Mouse (Mus musculus) intestine, embryonic 14.5 days (tissue): Measurements from ENCODE around the gene Fam184a. TPM values are rescaled to one million over a fixed set of nuclear protein-coding genes. Genes with fewer than 3 reads are reported as not detected.

Source experiments
- ATAC-seq: fragments of 200-750 bp; cut with Nextera tagmentation; replicated peaks from 2 replicates; pipeline ENCODE4 v1.8.0; 2017; ENCODE audit warnings: low read depth, moderate number of reproducible peaks, moderate TSS enrichment, moderate library complexity; ENCODE audit not compliant: low FRiP score, low TSS enrichment
- DNase-seq: peaks from one replicate; pipeline ENCODE4 v3.0.0-alpha.2; 2018; ENCODE audit warnings: low spot score
- H3K27ac ChIP-seq: fragments of 300-500 bp; sonication (generic); 2 replicates; pipeline ENCODE4 v1.5.1; 2014; ENCODE audit warnings: low read depth, mild to moderate bottlenecking, control low read depth
- H3K27me3 ChIP-seq: fragments of 300-500 bp; sonication (generic); replicated peaks from 2 replicates; pipeline ENCODE4 v1.6.1; 2014; ENCODE audit warnings: low read length, control low read depth; ENCODE audit not compliant: control insufficient read depth, insufficient read depth
- H3K36me3 ChIP-seq: fragments of 300-500 bp; sonication (generic); 2 replicates; pipeline ENCODE4 v1.6.1; 2014; ENCODE audit warnings: low read length, control low read depth; ENCODE audit not compliant: control insufficient read depth, insufficient read depth
- H3K4me1 ChIP-seq: fragments of 300-500 bp; sonication (generic); replicated peaks from 2 replicates; pipeline ENCODE4 v1.6.1; 2014; ENCODE audit warnings: low read length, control low read depth, mixed read lengths; ENCODE audit not compliant: control insufficient read depth, insufficient read depth
- H3K4me2 ChIP-seq: fragments of 300-500 bp; sonication (generic); 2 replicates; pipeline ENCODE4 v1.6.1; 2014; ENCODE audit warnings: low read length
- H3K4me3 ChIP-seq: fragments of 300-500 bp; sonication (generic); 2 replicates; pipeline ENCODE4 v1.5.1; 2014; ENCODE audit warnings: low read depth, low read length, control low read depth, mixed read lengths
- H3K9ac ChIP-seq: fragments of 300-500 bp; sonication (generic); 2 replicates; pipeline ENCODE4 v1.6.1; 2014; ENCODE audit warnings: mild to moderate bottlenecking, low read length
- H3K9me3 ChIP-seq: fragments of 300-500 bp; sonication (generic); 2 replicates; pipeline ENCODE4 v1.6.1; 2016; ENCODE audit warnings: low read length, control low read depth; ENCODE audit not compliant: control insufficient read depth
- WGBS: fragments of 180-500 bp; shearing (Covaris S2); extraction: QIAGEN DNeasy Blood & Tissue Kit; methylation state at CpG from one replicate; pipeline ENCODE4 v1.1.7; 2014; 5-methylcytosine and 5-hydroxymethylcytosine counted together
- polyA plus RNA-seq: library from polyadenylated mRNA; unstranded; fragments of >200 nt; fragmentation: Nextera tagmentation; extraction: Ambion mirVana; gene quantifications from 2 replicates; pipeline ENCODE4 v1.2.1, GENCODE M21; 2014

Gene Fam184a
- polyA plus RNA-seq, 1 experiment from 2014 or later: 4.9 TPM

GRCm38 (mm10) chr10:53598821-53599220 is 152.1 kb downstream of the Fam184a start:
- WGBS: 57% methylated on average over 5 of the region's 5 CpGs
- Histone ChIP-seq H3K9ac (0 out of 2 replicates have a peak overlapping the region, but pooled peaks have one; percentile 29), H3K27me3 (no peaks in the 10 kb centered on the region), H3K9me3 (no peaks in the 10 kb centered on the region), H3K4me2 (peak overlapping the region; percentile 61), H3K36me3 (peaks cover 25% of the 10 kb centered on the region), H3K4me3 (peak overlapping the region; percentile 92), H3K4me1 (peaks cover 24% of the 10 kb centered on the region), H3K27ac (no peak overlapping the region)
- DNase-seq (no peak), ATAC-seq (no peak)

GRCm38 (mm10) chr10:53597121-53597881 is 153.6 kb downstream of the Fam184a start:
- peaks cover 10% of the 10 kb centered on the region for H3K36me3 ChIP-seq
- DNase-seq (peak; percentile 87), ATAC-seq (peak; percentile 40)
- H3K4me1 ChIP-seq: peaks cover 24% of the 10 kb centered on the region
- WGBS: under 1% methylated on average over 79 of the region's 99 CpGs
- H3K4me2 ChIP-seq: peak overlapping the region; percentile 61
- H3K4me3 ChIP-seq: peak overlapping the region; percentile 92
- H3K9ac ChIP-seq: peak overlapping the region; percentile 97
- H3K27ac ChIP-seq: peak overlapping the region; percentile 99
- no peaks in the 10 kb centered on the region for H3K27me3 ChIP-seq
- H3K9me3 ChIP-seq: no peaks in the 10 kb centered on the region

DNA sequence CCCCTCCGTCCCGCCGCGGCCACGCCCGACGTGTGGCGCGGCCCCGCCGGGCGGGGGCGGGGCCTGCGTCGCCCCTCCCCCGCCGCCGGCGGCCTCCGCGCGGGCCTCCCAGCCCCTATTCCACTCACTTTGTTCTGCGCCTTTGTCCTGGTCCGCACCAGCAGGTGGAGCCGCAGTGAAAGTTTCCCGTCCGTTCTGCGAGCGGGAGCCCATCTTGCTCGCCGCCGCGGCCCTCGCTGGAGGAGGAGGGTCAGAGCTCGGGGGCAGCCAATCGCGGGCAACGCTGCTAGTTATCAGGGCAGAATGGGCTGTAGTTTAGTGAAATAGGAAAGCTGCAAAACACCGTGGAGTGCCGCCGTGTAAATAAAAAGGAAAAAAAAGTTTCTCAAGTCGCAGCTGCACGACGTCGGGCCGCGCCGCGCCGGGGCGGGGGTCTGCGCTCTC is 154.2 kb downstream of the Fam184a start, which contains the start of gene Asf1a:
Gene Asf1a (plus strand): TSS at position 81 of the 444 bp plus-strand sequence.
- Histone ChIP-seq H3K4me3 (peak within 1 kb of the TSS; percentile 92), H3K9me3 (no peaks in the 10 kb centered on the region), H3K27ac (peak within 1 kb of the TSS; percentile 99), H3K4me1 (peaks cover 24% of the 10 kb centered on the region), H3K9ac (peak within 1 kb of the TSS; percentile 97), H3K36me3 (peaks cover 4% of the 10 kb centered on the region; the same call in 1 of the 2 replicates), H3K27me3 (no peaks in the 10 kb centered on the region), H3K4me2 (peak within 1 kb of the TSS; percentile 66)
- under 1% methylated on average over 51 of the region's 52 CpGs for WGBS
- DNase-seq (peak; percentile 95), ATAC-seq (peak; percentile 97)

DNA sequence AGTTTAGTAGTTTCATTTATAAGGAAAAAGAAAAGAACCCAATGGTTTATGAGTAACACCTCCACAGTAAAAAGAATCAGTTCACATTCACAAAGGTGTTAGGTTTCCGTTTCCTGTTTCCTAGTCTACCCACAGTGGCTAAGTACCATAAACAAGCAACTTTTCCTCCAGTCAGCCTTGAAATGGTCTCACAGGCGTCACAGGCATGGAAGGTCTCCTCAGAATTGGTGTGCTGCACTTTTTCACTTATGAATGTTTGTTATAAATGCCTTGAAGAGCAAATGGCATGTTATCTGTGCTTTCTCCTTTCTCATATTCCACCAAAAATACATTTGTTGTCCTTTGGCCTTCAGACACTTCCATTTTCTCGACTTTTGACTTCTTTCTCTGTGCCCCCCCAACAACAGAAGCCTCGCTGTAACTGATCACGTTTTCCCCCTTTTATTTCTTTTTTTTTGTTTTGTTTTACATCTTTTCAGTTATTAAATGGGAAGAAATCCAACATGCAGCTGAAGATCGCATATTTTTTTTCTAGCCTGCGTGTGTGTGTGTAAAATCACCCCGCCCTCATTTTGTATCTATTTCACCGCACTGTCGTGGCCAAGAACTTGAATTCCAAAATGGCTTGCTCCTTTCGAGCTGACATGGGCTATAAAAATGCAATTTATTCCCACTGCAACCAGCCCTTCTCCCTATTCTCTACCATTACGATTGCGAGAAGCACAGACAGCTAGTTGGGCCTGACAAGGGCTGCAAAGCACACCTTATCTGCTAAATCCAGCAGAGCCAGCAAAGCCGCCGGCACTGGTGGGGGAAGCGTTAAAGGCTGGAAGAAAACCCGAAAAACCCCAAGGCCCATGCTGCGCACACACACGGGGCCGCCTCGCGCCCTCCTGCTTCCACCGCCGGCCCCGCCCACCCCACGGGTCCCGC is 154.9 kb downstream of the Fam184a start:
- Histone ChIP-seq H3K9ac (peak overlapping the region; percentile 62), H3K36me3 (no peaks in the 10 kb centered on the region; the same call in 1 of the 2 replicates), H3K4me3 (peak overlapping the region; percentile 92), H3K4me2 (peak overlapping the region; percentile 66), H3K27me3 (no peaks in the 10 kb centered on the region), H3K9me3 (no peaks in the 10 kb centered on the region), H3K27ac (peak overlapping the region; percentile 99), H3K4me1 (peaks cover 24% of the 10 kb centered on the region)
- ATAC-seq: peak; percentile 94
- DNase-seq: peak; percentile 88
- 6% methylated on average over 25 of the region's 27 CpGs for WGBS

- Histone ChIP-seq H3K4me3 (no peak overlapping the region), H3K9me3 (no peaks in the 10 kb centered on the region), H3K36me3 (no peaks in the 10 kb centered on the region), H3K9ac (no peak overlapping the region), H3K27ac (no peak overlapping the region), H3K4me1 (peaks cover 3% of the 10 kb centered on the region; the same call in 1 of the 2 replicates), H3K4me2 (no peak overlapping the region), H3K27me3 (no peaks in the 10 kb centered on the region)
- ATAC-seq (no peak), DNase-seq (no peak)
- 87% methylated on average over 3 of the region's 3 CpGs for WGBS
Measured at GRCm38 (mm10) chr10:53585777-53586176, 165.1 kb downstream of the Fam184a start.

Other genes with a start within 250 kb of the Fam184a start
- gene Asf1a, start 154.4 kb downstream of the Fam184a start, polyA plus RNA-seq: 104 and 109 TPM in 2 replicates
- gene Mcm9, start 120.7 kb downstream of the Fam184a start, polyA plus RNA-seq: 13.9 and 14.1 TPM in 2 replicates